Mouse (Mus musculus): Measurements from ENCODE around the gene Mettl15. TPM values are rescaled to one million over a fixed set of nuclear protein-coding genes. Genes with fewer than 3 reads are reported as not detected.

The Mettl15 gene
- polyA plus RNA-seq, 1 experiment from 2014 or later = 9.6 TPM

DNA sequence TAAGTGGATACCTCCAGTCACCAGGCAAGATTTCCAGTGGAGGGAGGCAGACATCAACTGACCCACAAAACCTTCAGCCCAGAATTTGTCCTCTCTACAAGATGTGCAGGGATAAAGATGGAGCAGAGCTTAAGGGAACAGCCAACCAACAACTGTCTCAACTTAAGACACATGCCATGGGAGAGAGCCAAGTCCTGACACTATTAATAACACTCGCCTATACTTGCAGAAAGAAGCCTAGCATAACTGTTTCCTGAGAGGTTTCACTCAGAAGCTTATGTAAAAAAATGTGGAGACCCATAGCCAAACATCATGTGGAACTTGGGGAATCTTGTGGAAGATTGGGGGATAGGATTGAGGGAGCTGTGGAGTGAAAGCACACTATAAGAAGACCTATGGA is 124.4 kb downstream of the Mettl15 start:
- Histone ChIP-seq H3K36me3 (no peaks in the 10 kb centered on the region), H3K9me3 (replicated peaks) (no peaks in the 10 kb centered on the region), H3K9ac (replicated peaks) (no peak overlapping the region), H3K4me2 (no peak overlapping the region), H3K27ac (replicated peaks) (no peak overlapping the region), H3K4me3 (replicated peaks) (no peak overlapping the region), H3K27me3 (replicated peaks) (no peaks in the 10 kb centered on the region), H3K4me1 (no peaks in the 10 kb centered on the region)
- WGBS = 95% methylated on average over 1 of the region's 1 CpGs
- ATAC-seq (ENCODE audit: low FRiP score) = no peak

DNA sequence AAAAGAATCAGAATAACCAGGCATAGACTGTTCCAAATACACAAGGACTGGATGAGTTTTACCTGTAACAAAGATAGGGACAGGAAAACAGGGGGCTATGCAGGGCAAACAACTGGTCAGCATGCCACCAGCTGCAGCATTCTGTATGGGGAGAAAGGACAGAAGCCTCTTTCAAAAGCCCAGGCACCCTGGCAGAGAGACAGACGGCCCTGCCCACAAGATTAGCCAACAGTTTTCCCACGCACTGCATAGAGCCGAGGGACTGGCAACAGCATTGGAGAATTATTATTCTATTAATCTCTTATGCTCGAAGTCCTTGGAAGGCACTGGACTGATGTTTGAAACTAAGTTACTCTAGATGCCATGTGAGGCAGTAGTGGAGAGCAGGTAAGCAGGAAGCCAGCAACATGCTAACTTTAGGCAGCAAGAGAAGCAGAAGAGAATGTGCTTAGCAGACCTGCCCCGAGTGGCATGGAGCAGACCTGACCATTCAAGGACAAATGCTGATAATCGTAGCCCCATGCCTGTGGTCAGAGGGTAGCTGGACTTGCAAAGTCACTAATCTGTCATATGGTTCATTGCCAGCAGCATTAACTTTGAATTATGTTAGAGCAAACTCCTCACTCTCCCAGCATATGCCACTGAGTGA is 127.0 kb downstream of the Mettl15 start:
- no peak overlapping the region for H3K4me3 ChIP-seq (replicated peaks)
- ATAC-seq (ENCODE audit: low FRiP score) = no peak

DNA sequence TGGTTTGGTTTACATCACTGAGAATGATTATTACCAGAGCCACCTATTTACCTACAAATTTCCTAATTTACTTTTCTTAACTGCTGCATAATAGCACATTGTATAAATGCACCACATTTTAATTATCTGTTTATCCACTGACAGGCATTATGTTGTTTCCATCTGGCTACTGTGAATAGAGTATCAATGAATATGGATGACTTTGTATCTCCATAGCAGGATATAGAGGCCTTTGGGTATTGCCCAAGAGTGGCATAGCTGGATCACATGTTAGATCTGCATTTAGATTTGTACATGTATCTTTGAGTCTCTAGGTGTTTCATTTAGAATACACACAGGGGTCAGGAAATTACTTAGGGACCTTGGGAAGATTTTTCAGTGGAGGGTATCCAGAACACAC is 133.3 kb downstream of the Mettl15 start:
- Histone ChIP-seq H3K9me3 (replicated peaks) (no peaks in the 10 kb centered on the region), H3K27me3 (replicated peaks) (no peaks in the 10 kb centered on the region), H3K27ac (replicated peaks) (no peak overlapping the region), H3K4me1 (no peaks in the 10 kb centered on the region), H3K9ac (replicated peaks) (no peak overlapping the region), H3K4me3 (replicated peaks) (no peak overlapping the region), H3K36me3 (no peaks in the 10 kb centered on the region), H3K4me2 (no peak overlapping the region)
- ATAC-seq (ENCODE audit: low FRiP score) = no peak

More for the DNA sequence above, 127.0 kb downstream of the Mettl15 start:
- Histone ChIP-seq H3K4me2 (no peak overlapping the region), H3K9ac (replicated peaks) (no peak overlapping the region), H3K27ac (replicated peaks) (no peak overlapping the region), H3K4me1 (no peaks in the 10 kb centered on the region), H3K9me3 (replicated peaks) (no peaks in the 10 kb centered on the region), H3K36me3 (no peaks in the 10 kb centered on the region), H3K27me3 (replicated peaks) (no peaks in the 10 kb centered on the region)
- WGBS = 30% methylated on average over 6 of the region's 6 CpGs

DNA sequence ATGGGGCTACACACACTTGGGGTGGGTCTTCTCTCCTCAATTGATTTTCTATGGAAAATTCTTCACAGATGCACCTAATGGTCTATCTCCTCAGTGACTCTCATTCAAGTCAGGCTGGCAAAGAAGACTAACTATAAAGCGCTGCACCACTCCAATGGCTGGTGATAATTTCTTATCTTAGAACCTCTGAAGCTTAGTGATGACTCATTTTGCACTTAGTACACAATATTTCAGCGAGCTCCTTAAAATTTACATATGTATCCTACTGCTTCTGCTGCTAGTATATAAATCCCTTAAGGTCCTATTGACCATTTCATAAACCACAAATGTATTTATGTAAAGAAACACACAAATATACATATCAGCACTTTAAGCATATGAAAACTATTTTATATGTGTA is 136.1 kb downstream of the Mettl15 start:
- 92% methylated on average over 2 of the region's 2 CpGs for WGBS
- H3K4me3 ChIP-seq (replicated peaks) = no peak overlapping the region

DNA sequence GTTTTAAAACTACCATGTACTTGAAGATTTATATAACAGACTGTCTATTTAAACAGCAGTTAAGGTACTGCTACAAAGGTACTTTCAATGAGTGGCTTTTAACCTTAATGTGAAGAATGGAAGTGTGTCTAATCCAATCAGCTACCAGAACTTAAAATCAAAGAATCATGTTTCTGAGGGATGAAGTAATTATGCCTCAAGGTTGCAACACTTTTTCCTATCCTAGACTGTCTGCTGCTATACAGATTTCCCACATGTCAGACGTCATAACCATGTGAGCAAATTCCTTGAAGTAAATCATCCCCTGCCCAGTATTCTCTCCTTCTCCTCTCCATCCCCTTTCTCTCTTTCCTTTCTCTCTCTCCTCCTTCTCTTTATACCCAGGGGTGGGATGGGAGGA is 140.2 kb downstream of the Mettl15 start:
- 76% methylated on average over 1 of the region's 1 CpGs for WGBS
- no peak overlapping the region for H3K27ac ChIP-seq (replicated peaks)
- no peak overlapping the region for H3K4me3 ChIP-seq (replicated peaks)
- no peaks in the 10 kb centered on the region for H3K9me3 ChIP-seq (replicated peaks)
- H3K4me2 ChIP-seq = no peak overlapping the region
- no peaks in the 10 kb centered on the region for H3K4me1 ChIP-seq
- H3K36me3 ChIP-seq = no peaks in the 10 kb centered on the region
- H3K27me3 ChIP-seq (replicated peaks) = no peaks in the 10 kb centered on the region
- no peak overlapping the region for H3K9ac ChIP-seq (replicated peaks)
- no peak for ATAC-seq (ENCODE audit: low FRiP score)

More for the DNA sequence above, 136.1 kb downstream of the Mettl15 start:
- Histone ChIP-seq H3K27ac (replicated peaks) (no peak overlapping the region), H3K9ac (replicated peaks) (no peak overlapping the region), H3K9me3 (replicated peaks) (no peaks in the 10 kb centered on the region), H3K4me1 (no peaks in the 10 kb centered on the region), H3K36me3 (no peaks in the 10 kb centered on the region), H3K4me2 (no peak overlapping the region), H3K27me3 (replicated peaks) (no peaks in the 10 kb centered on the region)
- no peak for ATAC-seq (ENCODE audit: low FRiP score)

DNA sequence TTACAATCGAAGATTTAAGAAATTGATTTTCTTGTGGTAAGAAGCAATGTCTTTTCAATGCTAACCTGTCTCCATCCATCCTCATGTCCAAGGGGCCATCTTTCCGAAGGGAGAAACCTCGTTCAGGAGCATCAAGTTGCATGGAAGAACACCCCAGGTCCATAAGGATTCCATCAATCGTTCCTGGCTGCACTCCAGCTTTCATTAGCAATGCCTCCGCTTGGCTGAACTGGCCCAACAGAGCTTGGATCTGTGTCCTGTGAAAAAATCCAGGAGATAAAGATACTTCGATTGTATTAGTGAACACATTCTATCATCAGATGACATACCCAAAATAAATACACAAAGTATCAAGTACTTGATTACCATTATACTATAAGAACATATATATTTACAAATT is 143.3 kb downstream of the Mettl15 start:
- 82% methylated on average over 6 of the region's 6 CpGs for WGBS
- Histone ChIP-seq H3K4me3 (replicated peaks) (no peak overlapping the region), H3K4me2 (no peak overlapping the region), H3K27ac (replicated peaks) (no peak overlapping the region), H3K9me3 (replicated peaks) (no peaks in the 10 kb centered on the region), H3K4me1 (no peaks in the 10 kb centered on the region), H3K27me3 (replicated peaks) (no peaks in the 10 kb centered on the region), H3K9ac (replicated peaks) (no peak overlapping the region), H3K36me3 (no peaks in the 10 kb centered on the region)
- no peak for ATAC-seq (ENCODE audit: low FRiP score)

DNA sequence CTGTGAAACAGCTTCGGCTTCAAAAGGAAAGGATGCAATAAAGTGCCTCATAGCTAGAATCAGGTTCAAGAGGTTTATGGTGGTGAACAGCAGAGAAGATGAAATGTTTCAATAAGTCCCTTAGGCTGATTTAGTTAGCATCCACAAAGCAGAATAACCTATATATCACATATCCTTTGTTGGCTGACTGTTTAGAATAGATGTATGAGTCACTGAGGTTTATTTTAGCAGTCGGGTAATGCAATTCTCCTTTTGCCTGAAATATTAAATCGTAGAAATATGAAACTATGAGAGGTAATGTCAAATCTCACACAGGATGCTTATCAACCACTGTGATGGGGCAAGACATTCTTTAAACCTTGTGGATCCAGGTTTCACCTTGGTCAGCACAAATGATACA is 149.8 kb downstream of the Mettl15 start:
- Histone ChIP-seq H3K9ac (replicated peaks) (no peak overlapping the region), H3K27me3 (replicated peaks) (no peaks in the 10 kb centered on the region), H3K4me3 (replicated peaks) (no peak overlapping the region), H3K4me1 (no peaks in the 10 kb centered on the region), H3K36me3 (no peaks in the 10 kb centered on the region), H3K9me3 (replicated peaks) (no peaks in the 10 kb centered on the region), H3K27ac (replicated peaks) (no peak overlapping the region), H3K4me2 (no peak overlapping the region)
- no peak for ATAC-seq (ENCODE audit: low FRiP score)
- WGBS = 87% methylated on average over 3 of the region's 3 CpGs

DNA sequence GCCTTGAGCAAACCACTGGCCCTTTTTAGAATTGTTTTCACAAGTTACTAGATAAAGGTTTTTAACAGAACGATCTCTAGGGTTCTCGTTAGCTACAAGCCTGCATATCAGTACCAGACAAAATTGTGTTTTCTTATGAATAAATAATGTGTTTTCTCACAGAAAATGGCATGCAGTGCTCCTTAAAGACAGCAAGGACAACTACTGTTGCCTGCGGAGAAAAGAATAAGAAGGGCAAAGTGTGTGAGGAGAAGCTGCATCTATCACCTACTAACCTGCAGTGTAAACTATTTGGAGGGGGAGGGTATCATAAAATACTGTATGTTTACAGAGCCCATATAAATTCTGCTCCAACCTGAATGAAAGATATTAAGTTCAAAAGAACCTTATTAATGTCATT is 150.6 kb downstream of the Mettl15 start:
- H3K4me1 ChIP-seq = no peaks in the 10 kb centered on the region
- H3K9me3 ChIP-seq (replicated peaks) = no peaks in the 10 kb centered on the region
- H3K36me3 ChIP-seq = no peaks in the 10 kb centered on the region
- WGBS = 71% methylated on average over 3 of the region's 3 CpGs
- H3K9ac ChIP-seq (replicated peaks) = no peak overlapping the region
- no peak for ATAC-seq (ENCODE audit: low FRiP score)
- no peaks in the 10 kb centered on the region for H3K27me3 ChIP-seq (replicated peaks)
- H3K27ac ChIP-seq (replicated peaks) = no peak overlapping the region
- H3K4me3 ChIP-seq (replicated peaks) = no peak overlapping the region
- H3K4me2 ChIP-seq = no peak overlapping the region

DNA sequence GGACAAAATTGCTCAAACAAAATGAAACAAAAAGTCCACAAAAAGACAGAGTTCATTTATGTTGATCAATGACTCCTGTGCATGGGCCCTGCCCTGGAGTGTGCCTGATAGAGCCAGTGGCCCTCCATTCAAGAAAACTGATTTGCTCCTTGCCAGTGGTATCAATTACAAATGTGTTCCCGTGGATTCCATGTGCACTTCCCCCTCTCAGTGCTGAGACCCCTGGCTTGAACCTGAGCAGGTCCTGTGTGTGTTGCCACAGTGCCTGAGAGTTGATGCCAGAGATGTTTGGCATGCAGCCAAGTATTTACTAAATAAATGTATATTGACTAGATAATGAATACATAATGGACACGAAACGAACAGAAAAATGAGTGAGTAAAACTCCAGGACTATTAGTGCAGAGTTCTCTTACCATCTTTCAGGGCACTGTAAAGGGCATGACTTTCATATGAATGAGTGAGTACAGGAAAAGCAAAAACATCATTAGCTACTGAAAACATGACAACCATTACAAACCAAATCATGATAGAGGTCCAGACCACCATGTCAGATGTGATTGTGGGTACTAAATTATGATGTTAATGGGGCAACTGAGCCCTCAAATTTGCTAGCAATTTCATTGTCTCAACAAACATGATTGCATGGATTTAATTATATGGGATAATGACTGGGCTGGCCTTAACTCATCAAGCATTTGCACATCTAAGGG is 174.6 kb downstream of the Mettl15 start:
- no peak overlapping the region for H3K4me3 ChIP-seq (replicated peaks)
- H3K9me3 ChIP-seq (replicated peaks) = no peaks in the 10 kb centered on the region
- H3K4me2 ChIP-seq = no peak overlapping the region
- no peak for ATAC-seq (ENCODE audit: low FRiP score)
- H3K36me3 ChIP-seq = no peaks in the 10 kb centered on the region
- no peak overlapping the region for H3K9ac ChIP-seq (replicated peaks)
- H3K27me3 ChIP-seq (replicated peaks) = no peaks in the 10 kb centered on the region
- H3K4me1 ChIP-seq = no peaks in the 10 kb centered on the region
- WGBS = 40% methylated on average over 3 of the region's 3 CpGs
- no peak overlapping the region for H3K27ac ChIP-seq (replicated peaks)

DNA sequence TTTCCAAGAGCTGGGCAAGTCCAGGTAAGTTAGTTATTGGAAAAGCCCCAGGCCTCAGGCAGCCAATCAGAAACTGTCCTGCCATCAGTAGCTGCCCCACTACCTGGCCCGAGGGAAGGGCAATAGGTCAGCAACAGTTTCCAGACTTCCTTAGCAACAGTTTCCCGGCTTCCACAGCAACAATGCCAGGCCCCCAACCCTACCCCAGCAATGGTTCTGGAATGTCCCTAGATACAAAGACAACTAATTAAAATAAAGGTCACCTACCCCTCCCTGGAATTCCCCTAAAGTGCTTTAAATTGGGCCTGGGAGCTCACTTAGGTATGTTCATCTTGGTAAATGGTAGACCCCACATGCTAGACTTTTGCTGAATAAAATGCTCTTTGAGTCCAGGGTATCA is 230.9 kb downstream of the Mettl15 start:
- no peaks in the 10 kb centered on the region for H3K9me3 ChIP-seq (replicated peaks)
- H3K27me3 ChIP-seq (replicated peaks) = no peaks in the 10 kb centered on the region
- no peaks in the 10 kb centered on the region for H3K4me1 ChIP-seq
- H3K4me2 ChIP-seq = no peak overlapping the region
- H3K27ac ChIP-seq (replicated peaks) = no peak overlapping the region
- H3K4me3 ChIP-seq (replicated peaks) = no peak overlapping the region
- no peak for ATAC-seq (ENCODE audit: low FRiP score)
- WGBS = 72% methylated on average over 2 of the region's 2 CpGs
- H3K36me3 ChIP-seq = no peaks in the 10 kb centered on the region
- H3K9ac ChIP-seq (replicated peaks) = no peak overlapping the region

Measured in neural tube, embryonic 15.5 days (tissue).